8 mouse cellular contexts compared by ENCODE assay signal in genomic region chr12:99884269-99885261, GRCm38 (mm10). TPM values are rescaled to one million over a fixed set of nuclear protein-coding genes. Genes with fewer than 3 reads are reported as not detected.
DNase-seq lines count a peak whose midpoint lies in the region; ATAC-seq and TF ChIP-seq lines count a peak whose summit lies in the region.

TSS of gene Efcab11 (minus strand) at chr12:99884439.
TSS of gene Tdp1 (plus strand) at chr12:99884517.

- no peak for TF ChIP-seq POLR2A in cortical plate, adult 2 months (IDR thresholded peaks at IDR 0.05; ENCODE audit: extremely low read depth, insufficient read depth, low read length)

- peak; percentile 80 for ATAC-seq in activated CD4-positive, CD25-positive, alpha-beta regulatory T cell, adult 4 months
- peak; percentile 76 for ATAC-seq in inflammation-experienced regulatory T-cells, adult 6 months
- ATAC-seq in megakaryocyte-erythroid progenitor cell, adult 5-6 weeks (replicated peaks; ENCODE audit: low FRiP score, low TSS enrichment, poor library complexity, severe bottlenecking), result peak; percentile 71

- DNase-seq in gastrocnemius, postnatal 10 days, result peak; percentile 94
- peak; percentile 85 to 94 for DNase-seq in left cerebral cortex, postnatal 10 days (ENCODE audit: extremely low spot score in 1 of 2, low spot score in 2 of 2)
- peak; percentile 91 for DNase-seq in right cerebral cortex, postnatal 25 days
- peak; percentile 89 to 91 for DNase-seq in urinary bladder, postnatal 4 days (ENCODE audit: low spot score in 2 of 2)

- intact Hi-C loops in left cerebral cortex, postnatal 10 days (cut with DNase I), result no loop called here

- H3K4me3 ChIP-seq in cortical plate, adult 2 months (ENCODE audit: insufficient read depth, low read length), result peak within 1 kb of the TSS; percentile 99

- no peak for TF ChIP-seq CTCF in cortical plate, adult 2 months (IDR thresholded peaks at IDR 0.05; ENCODE audit: extremely low read depth, insufficient read depth, low read length)

- peak within 1 kb of the TSS; percentile 2; the same call in 1 of the 2 replicates for H3K27ac ChIP-seq in cortical plate, adult 2 months (ENCODE audit: insufficient read depth, low read length)

- H3K4me1 ChIP-seq in cortical plate, adult 2 months (ENCODE audit: control insufficient read depth, insufficient read depth, low read length), result no peaks in the 10 kb centered on the region; the same call in 1 of the 2 replicates

RNA-seq across cellular contexts. Expression of gene Efcab11, which starts in this region (rescaled TPM):
- 1 to 10 TPM; 2.5 to 2.8 TPM for polyA plus RNA-seq in activated CD4-positive, CD25-positive, alpha-beta regulatory T cell, adult 4 months (2017; shearing (Covaris generic))
- 0.26 and 0.75 TPM in 2 replicates for polyA plus RNA-seq in cortical plate, adult 2 months (2012; rRNA removed)
- total RNA-seq in gastrocnemius, postnatal 10 days (2021), result 1 to 10 TPM in 1 of 2 experiments, under 1 TPM in 1; 0.84 to 1.7 TPM
- polyA plus RNA-seq in inflammation-experienced regulatory T-cells, adult 6 months (2017; shearing (Covaris generic)), result 1 to 10 TPM in 2 of 3 experiments, under 1 TPM in 1; 0.91 to 3.5 (median 1.4) TPM
- total RNA-seq in left cerebral cortex, postnatal 10 days (2021), result under 1 TPM; 0.49 to 0.73 TPM
- total RNA-seq in megakaryocyte-erythroid progenitor cell, adult 5-6 weeks (2014; fragmentation: Nextera tagmentation), result 1.2 and 3.5 TPM in 2 replicates
- total RNA-seq in megakaryocyte-erythroid progenitor cell, adult 5-6 weeks (2017), result 3.9 and 14.2 TPM in 2 replicates

RNA-seq across cellular contexts. Expression of gene Tdp1, which starts in this region (rescaled TPM):
- 10 to 100 TPM; 23.0 to 25.0 TPM for polyA plus RNA-seq in activated CD4-positive, CD25-positive, alpha-beta regulatory T cell, adult 4 months (2017; shearing (Covaris generic))
- 20.3 and 21.4 TPM in 2 replicates for polyA plus RNA-seq in cortical plate, adult 2 months (2012; rRNA removed)
- total RNA-seq in gastrocnemius, postnatal 10 days (2021), result 10 to 100 TPM in 1 of 2 experiments, 1 to 10 TPM in 1; 7.8 to 11.9 TPM
- 10 to 100 TPM; 18.1 to 25.6 (median 23.3) TPM for polyA plus RNA-seq in inflammation-experienced regulatory T-cells, adult 6 months (2017; shearing (Covaris generic))
- 10 to 100 TPM; 28.2 to 30.9 TPM for total RNA-seq in left cerebral cortex, postnatal 10 days (2021)
- total RNA-seq in megakaryocyte-erythroid progenitor cell, adult 5-6 weeks (2014; fragmentation: Nextera tagmentation), result 52.8 and 60.8 TPM in 2 replicates
- 15.5 and 22.1 TPM in 2 replicates for total RNA-seq in megakaryocyte-erythroid progenitor cell, adult 5-6 weeks (2017)

Comparison
In these comparisons a context has a peak if more than half of its experiments do, and no peak if none do; other contexts are left out.
1. Peak in every context shown above with its lines: DNase-seq, ATAC-seq, H3K4me3 ChIP-seq and H3K27ac ChIP-seq.